Mouse (Mus musculus): ENCODE measurements at regions not wholly inside any gene's neighbourhood (a gene's known extent, or its start where the extent isn't known, plus 50 kb on each side); places are given as distances from the start of the nearest gene placed in this dataset.

DNA sequence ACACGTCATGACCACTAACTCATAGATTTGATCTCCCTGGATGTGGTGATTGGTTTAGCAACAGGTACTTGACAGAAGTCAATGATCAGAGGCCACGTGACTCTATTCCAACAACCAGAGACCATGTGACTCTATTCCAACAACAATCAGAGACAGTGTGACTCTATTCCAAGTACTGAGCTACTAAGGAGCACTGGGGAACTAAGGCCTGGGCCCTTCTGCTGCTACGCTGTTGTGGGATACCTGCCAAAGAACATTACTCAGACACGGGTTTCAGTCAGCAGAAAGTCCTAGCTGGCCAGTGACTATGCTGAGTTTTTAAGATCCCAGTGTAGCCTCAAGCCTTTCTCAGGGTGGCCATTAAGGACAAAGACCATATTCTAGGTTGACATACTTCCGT, 66.3 kb upstream of the Smndc1 start:
- TF ChIP-seq POLR2A (IDR thresholded peaks at IDR 0.05; ENCODE audit: borderline replicate concordance, extremely low read depth, insufficient read depth, insufficient read length, poor library complexity, severe bottlenecking) (no peak), CTCF (IDR thresholded peaks at IDR 0.05; ENCODE audit: borderline replicate concordance, extremely low read depth, insufficient read depth, insufficient read length) (no peak)

All from brain, embryonic 14.5 days (tissue).